Mouse (Mus musculus) spleen, adult 2 months (tissue): ENCODE results near the gene Robo2.

Source experiments
- CTCF ChIP-seq: fragments of 200-500 bp; IDR thresholded peaks from 2 replicates; pipeline ENCODE4 v1.5.1; 2011; ENCODE audit warnings: mild to moderate bottlenecking, inconsistent platforms; ENCODE audit not compliant: insufficient read depth, insufficient read length, insufficient replicate concordance; ENCODE audit errors: extremely low read depth
- POLR2A ChIP-seq: fragments of 200-500 bp; IDR thresholded peaks from 2 replicates; pipeline ENCODE4 v1.6.1; 2011; ENCODE audit warnings: low read depth, low read length, inconsistent platforms

GRCm38 (mm10) chr16:74237411-74237930 lies 174.2 kb downstream of the Robo2 start:
- TF ChIP-seq CTCF (no peak), POLR2A (no peak)
